Mouse (Mus musculus) thymus, adult 2 months (tissue): Measurements from ENCODE around the gene Gm884.

Experiments
- CTCF ChIP-seq: fragments of 200-500 bp; IDR thresholded peaks from 2 replicates; pipeline ENCODE4 v1.5.1; 2012; ENCODE audit warnings: mild to moderate bottlenecking, control low read depth, low read length, moderate library complexity, borderline replicate concordance; ENCODE audit not compliant: control insufficient read depth, poor library complexity, insufficient read depth; ENCODE audit errors: extremely low read depth
- POLR2A ChIP-seq: fragments of 200-500 bp; IDR thresholded peaks from 2 replicates; pipeline ENCODE4 v1.6.1; 2012; ENCODE audit warnings: mild to moderate bottlenecking, low read length, control low read depth, moderate library complexity; ENCODE audit not compliant: control insufficient read depth, poor library complexity, insufficient read depth; ENCODE audit errors: extremely low read depth

DNA sequence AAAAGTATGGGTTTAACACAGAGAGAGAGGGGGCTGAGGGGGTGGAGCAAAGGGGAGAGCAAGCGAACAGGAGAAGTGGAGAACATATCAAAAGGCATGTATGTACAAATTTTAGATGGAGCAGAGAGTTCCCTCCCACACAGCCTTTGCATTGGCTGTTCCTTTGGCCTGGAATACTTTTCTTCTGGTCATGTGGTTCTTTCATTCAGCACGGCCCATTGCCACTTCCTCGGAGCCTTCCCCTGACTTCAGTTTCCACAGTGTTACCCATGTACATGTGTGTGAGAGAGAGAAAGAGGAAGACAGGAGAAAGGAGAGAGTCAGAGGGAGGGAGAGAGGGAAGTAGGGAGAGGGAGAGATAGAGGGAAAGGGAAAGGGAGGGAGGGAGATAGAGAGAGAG lies 14.5 kb upstream of the Gm884 start:
- TF ChIP-seq POLR2A (no peak), CTCF (no peak)
